Mouse (Mus musculus) Muller cell, postnatal 12 days (primary cell): ENCODE results near the gene Scin.
"Not testable (repeated sequence)": the region's sequence is repeated elsewhere in the genome, so short reads cannot be mapped to it uniquely, and the experiment has no call there.

Experiments
- DNase-seq: peaks from one replicate; pipeline ENCODE4 v3.0.0-alpha.2; 2015; ENCODE audit errors: inconsistent ontology term

The Scin gene

DNA sequence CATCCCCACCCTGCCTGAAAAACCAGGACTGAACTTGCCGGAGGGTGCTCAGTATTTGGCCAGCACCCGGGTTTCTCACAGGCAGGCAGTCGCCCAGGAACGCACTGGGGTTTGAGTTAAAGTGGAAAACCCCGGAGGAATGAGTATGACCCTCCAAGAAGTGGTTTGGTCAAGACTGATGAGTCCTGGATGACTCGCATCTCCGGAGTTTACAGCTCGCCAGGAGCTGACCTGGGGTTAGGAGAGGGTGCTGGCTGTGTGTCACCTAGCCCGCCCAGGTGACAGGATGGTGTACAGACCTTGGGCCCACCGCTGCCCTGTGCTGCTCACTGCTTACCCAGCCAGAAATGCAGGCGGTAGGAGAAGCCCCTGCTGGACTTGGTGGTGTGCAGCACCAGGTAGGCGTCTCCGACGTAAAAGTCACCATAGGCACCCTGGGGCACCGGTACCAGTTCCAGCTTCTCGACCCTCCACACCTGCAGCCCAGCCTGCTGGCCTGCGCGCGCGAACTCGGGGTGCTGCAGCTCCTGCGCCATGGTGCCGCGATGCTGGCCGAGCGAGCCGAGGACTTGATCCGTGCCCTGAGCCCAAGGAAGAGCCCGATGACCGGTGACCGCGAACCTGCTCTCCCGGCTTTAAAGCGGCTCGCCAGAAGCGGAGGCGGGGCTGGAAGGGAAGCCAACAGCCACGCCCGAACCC is at the start of gene Scin:
Scin (minus strand) TSS at position 656 of the 699 bp plus-strand sequence.
- peak; percentile 52 for DNase-seq

GRCm38 (mm10) chr12:40177089-40177488 is 43.1 kb upstream of the Scin start:
- DNase-seq: no peak

- no peak for DNase-seq
Measured at GRCm38 (mm10) chr12:40176158-40176557, 42.1 kb upstream of the Scin start.

DNA sequence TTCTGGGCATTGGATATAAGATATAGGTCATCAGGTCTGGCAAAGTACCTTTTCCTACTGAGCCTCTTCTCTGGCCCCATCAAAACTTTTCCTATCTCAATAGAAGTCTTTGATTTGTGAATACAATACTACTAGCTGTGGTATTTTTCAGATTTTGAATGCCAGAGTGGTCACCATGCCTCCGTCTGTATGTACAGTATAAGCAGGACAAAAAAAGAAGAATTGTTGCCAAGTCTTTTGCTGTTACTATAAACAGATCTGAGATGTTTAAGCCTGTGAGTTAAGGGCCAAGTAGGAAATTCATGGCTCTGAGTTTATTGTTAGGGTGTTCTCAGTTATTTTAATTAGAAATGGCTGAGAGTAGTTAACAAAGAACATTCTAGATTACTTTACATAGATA is 41.1 kb upstream of the Scin start:
- DNase-seq: not testable (repeated sequence)

DNA sequence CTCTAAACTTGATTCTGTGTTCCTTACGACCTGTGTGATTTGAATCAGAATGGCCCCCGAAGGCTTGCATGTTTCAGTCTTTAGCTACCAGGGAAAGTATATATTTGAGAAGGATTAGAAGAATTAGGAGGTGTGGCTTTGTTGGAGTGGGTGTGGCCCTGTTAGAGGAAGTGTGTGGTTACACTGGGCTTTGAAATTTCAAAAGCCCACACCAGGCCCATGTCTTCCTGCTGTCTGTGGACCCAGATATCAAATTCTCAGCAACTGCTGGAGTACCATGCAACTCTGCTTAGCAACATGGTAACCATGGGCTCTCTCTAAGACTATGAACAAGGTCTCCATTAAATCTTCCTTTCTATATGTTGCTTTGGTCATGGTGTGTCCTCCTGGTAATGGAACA is 37.6 kb upstream of the Scin start:
- DNase-seq: no peak

DNA sequence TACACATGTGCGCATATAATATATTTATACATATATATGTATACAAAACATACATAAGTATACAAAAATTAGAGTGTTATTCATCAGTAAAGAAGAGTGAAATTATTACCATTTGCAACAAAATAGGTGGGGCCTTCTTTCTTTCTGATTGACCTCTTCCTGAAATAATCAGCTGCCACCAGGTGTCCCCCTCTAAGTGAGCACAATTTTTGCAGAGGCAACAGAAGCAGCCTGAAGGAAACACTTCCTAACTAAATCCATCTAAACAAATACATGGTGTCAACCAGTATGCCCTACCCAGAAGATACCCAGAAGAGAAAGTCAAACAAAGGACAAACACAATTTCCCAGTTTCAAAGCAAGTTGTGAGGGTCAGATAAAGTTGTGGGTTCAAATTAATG is 35.6 kb upstream of the Scin start:
- no peak for DNase-seq

DNA sequence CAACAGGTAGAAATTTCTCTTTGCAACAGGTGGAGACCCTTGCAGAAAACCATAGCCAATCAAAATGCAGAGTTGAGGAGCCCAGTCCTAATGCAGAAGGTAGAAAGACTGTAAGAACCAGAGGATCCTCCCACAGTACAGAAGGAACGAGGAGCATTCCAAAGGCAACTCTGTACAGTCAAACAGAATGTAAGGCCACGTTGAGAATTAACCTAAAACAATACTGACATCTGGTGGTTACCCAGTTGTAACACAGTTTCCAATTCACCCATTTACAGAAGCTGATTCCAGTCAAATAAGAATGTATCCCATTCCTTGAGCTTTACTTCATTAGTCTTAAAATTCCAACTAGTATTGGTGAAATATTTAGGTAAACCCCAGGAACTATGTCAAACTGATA is 30.6 kb upstream of the Scin start:
- DNase-seq: peak; percentile 15

DNA sequence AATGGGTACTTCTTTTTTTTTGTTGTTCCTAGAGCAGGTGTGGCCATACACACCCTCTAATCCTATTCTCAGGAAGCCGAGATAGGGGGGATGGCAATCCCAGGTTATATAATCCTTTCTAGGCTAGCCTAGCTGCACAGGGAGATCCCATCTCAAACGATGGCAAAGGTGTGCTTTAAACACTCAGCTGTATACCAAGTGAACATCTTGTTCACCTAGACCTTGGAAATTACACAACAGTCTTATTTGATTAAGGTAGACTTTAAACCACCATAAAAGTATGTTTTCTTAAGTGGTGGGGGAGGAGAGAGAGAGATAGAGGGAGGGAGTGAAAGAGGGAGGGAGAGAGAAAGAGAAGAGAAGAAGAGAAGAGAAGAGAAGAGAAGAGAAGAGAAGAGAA is 26.7 kb upstream of the Scin start:
- no peak for DNase-seq

DNA sequence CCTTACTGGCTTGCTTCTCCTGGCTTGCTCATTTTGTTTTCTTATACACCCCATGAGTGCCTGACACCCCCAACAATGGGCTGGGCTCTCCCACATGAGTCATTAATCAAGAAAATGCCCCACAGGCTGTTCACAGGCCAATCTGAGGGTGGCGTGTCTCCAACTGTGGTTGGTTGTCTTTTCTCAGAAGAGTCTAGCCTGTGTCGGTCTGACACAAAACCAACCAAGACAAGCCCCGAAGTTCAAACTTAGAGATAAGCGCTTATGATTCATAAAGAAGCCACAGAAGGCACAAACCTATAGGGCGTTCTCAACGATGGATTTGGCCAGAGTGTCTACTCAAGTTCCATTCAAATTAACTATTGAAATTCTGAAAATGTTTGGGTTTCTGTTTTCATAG is 20.2 kb upstream of the Scin start:
- no peak for DNase-seq

DNA sequence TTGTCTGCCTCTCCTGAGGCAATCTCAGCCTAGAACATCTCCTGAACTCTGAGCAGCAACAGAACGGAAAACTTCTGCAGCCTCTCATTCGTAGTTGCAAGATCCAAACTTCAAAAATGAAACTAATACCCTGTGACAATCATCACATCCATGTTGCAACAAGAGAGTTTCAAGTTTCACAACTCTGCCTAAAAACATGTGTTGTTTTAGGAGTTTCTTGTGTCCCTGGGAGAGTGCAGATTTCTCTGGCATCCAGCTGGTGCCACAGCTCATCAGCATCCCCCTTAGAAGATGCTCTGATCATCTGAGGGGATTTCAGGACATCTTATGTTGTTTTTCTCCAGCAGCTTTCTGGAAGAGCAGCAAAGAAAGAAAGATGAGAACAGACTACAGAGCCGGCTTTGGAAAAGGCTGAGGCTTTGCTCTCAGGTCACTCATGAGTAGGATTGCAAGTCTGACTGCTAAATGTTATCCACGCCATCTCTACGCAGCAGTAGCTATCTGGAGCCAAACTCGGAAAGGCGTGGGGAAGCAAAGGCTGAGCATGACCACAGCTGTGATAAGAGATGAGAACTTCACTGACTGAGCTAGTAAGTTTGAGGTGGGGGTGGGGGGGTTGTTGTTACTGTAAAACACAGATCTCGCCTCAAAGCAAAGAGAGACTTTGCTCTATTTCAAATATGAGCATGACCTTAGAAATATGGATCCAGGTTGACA is 18.5 kb upstream of the Scin start:
- DNase-seq: no peak

GRCm38 (mm10) chr12:40147319-40147718 is 13.3 kb upstream of the Scin start:
- DNase-seq: no peak

- no peak for DNase-seq
Measured at GRCm38 (mm10) chr12:40146510-40146909, 12.5 kb upstream of the Scin start.

GRCm38 (mm10) chr12:40140706-40141105 is 6.7 kb upstream of the Scin start:
- no peak for DNase-seq

- no peak for DNase-seq
Measured at GRCm38 (mm10) chr12:40139484-40140245, 5.6 kb upstream of the Scin start.

DNA sequence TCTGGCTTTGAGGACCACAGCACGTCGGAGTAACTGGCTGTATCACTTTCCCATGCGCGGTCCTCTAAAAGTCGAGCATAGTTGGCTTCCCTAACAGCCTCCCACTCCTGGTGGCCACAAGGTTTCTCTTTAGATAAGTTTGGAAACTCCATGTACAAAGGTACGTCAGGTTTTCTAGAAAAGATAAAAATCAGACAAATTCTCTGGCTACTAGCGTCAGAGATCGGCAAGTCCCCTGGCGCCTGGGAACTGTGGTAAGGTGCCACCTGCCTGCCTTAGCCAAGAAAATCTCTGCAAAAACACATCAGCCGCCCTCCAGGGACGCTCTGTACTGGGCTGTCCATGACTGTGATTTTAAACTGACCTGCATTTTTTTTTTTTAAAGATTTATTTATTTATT is 501 bp upstream of the Scin start:
- DNase-seq: no peak

DNA sequence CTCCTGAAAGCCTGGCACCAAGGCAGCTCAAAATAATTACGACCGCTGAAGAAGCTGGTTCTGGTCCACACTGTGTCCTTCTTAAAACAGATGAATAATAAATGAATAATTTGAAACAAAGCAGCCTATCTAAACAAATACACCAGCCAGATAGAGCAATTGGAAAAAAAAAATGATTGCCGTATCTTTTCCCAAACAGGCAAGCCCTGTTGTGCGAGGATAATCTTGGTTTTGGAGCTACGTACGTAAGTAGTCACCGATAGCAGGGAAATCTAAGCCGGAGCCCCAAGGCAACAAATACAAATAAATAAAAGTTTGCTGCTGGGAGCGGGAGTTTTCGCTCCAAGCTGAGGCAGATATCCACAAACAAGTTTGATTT is 845 bp downstream of the Scin start:
- DNase-seq: no peak

DNA sequence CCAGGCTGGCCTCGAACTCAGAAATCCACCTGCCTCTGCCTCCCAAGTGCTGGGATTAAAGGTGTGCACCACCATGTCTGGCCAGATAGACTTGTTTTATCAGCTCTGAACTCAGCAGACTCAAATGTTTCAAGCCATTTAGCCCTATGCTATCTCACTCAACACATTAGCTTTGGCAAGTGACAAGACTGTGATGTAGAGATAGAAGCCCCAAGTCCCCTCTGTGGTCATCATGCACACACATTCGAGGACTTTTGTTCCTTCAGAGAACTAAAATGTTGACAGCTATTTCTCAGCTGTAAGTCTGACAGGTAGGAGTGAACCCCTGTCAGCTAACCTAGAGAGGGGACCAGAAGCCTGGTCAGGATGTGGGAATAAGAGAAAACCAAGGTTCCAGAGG is 15.2 kb downstream of the Scin start:
- no peak for DNase-seq

GRCm38 (mm10) chr12:40117045-40117444 is 17.0 kb downstream of the Scin start:
- DNase-seq: no peak

GRCm38 (mm10) chr12:40116214-40116613 is 17.8 kb downstream of the Scin start:
- no peak for DNase-seq

- DNase-seq: peak; percentile 63
Measured at GRCm38 (mm10) chr12:40114883-40115282, 19.1 kb downstream of the Scin start.

- DNase-seq: no peak
Measured at GRCm38 (mm10) chr12:40114020-40114419, 20.0 kb downstream of the Scin start.

DNA sequence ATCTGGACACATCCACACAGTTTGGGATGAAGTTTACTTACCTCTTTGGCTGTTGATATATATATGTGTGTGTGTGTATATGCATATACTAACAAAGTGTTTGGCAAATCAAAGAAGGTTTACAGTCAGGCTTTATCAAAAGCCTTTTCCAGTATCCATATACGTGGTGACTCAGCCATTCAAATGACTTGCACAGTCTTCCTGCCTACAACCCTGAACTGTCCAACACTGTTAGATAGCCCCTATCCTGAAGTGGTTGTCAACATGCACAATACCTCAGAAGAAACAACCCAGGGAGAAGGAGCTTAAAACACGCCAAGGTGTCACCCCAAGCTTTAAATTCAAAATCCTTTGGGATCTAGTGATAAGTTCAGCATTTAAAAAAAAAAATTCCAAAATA is 20.4 kb downstream of the Scin start:
- DNase-seq: no peak

GRCm38 (mm10) chr12:40109227-40109626 is 24.8 kb downstream of the Scin start:
- DNase-seq: peak; percentile 73
